Mouse (Mus musculus): ENCODE data around the gene Aff2. TPM values are rescaled to one million over a fixed set of nuclear protein-coding genes. Genes with fewer than 3 reads are reported as not detected.

The Aff2 gene
- total RNA-seq (2021): 10 to 100 TPM; 21.5 to 22.0 TPM
- long read RNA-seq, experiment 1: 0 reads
- long read RNA-seq, experiment 2, partial matches to known transcripts: 0 of 1 reads
- long read RNA-seq, experiment 2, other reads (novel, unspliced or antisense): 1 of 1 reads

GRCm38 (mm10) chrX:69360238-69361054, at the start of gene Aff2:
TSS of gene Aff2 (plus strand) at chrX:69360294.
- H3K27ac ChIP-seq: peak within 1 kb of the TSS; percentile 89
- TF ChIP-seq CTCF (conservative IDR thresholded peaks at IDR 0.05): no peak
- peak within 1 kb of the TSS; percentile 65 for H3K4me3 ChIP-seq
- DNase-seq (ENCODE audit: low spot score in 2 of 2): peak; percentile 19 to 33

GRCm38 (mm10) chrX:69337296-69337695, 22.8 kb upstream of the Aff2 start:
- no peak overlapping the region for H3K4me3 ChIP-seq
- DNase-seq (ENCODE audit: low spot score in 2 of 2): no peak
- TF ChIP-seq CTCF (conservative IDR thresholded peaks at IDR 0.05): no peak
- no peak overlapping the region for H3K27ac ChIP-seq

GRCm38 (mm10) chrX:69355621-69356020, 4.5 kb upstream of the Aff2 start:
- DNase-seq (ENCODE audit: low spot score in 2 of 2): no peak
- Histone ChIP-seq H3K4me3 (no peak overlapping the region), H3K27ac (no peak overlapping the region)
- no peak for TF ChIP-seq CTCF (conservative IDR thresholded peaks at IDR 0.05)

GRCm38 (mm10) chrX:69359360-69359759, 734 bp upstream of the Aff2 start:
- H3K4me3 ChIP-seq: peak overlapping the region; percentile 65; the same call in 1 of the 2 replicates
- no peak for TF ChIP-seq CTCF (conservative IDR thresholded peaks at IDR 0.05)
- peak; percentile 29 to 60 for DNase-seq (ENCODE audit: low spot score in 2 of 2)
- H3K27ac ChIP-seq: no peak overlapping the region

GRCm38 (mm10) chrX:69359885-69360237, 233 bp upstream of the Aff2 start:
- DNase-seq (ENCODE audit: low spot score in 2 of 2): no peak
- TF ChIP-seq CTCF (conservative IDR thresholded peaks at IDR 0.05): no peak
- peak overlapping the region; percentile 65 for H3K4me3 ChIP-seq
- H3K27ac ChIP-seq: peak overlapping the region; percentile 89; the same call in 1 of the 2 replicates

GRCm38 (mm10) chrX:69361055-69361558, 1.0 kb downstream of the Aff2 start:
- no peak for TF ChIP-seq CTCF (conservative IDR thresholded peaks at IDR 0.05)
- Histone ChIP-seq H3K4me3 (peak overlapping the region; percentile 65), H3K27ac (peak overlapping the region; percentile 89; the same call in 1 of the 2 replicates)
- no peak for DNase-seq (ENCODE audit: low spot score in 2 of 2)

- no peak overlapping the region for H3K27ac ChIP-seq
- peak in 1 of 2 experiments; percentile 12 for DNase-seq (ENCODE audit: low spot score in 2 of 2)
- H3K4me3 ChIP-seq: no peak overlapping the region
- TF ChIP-seq CTCF (conservative IDR thresholded peaks at IDR 0.05): no peak
These were observed 4.1 kb downstream of the Aff2 start for GRCm38 (mm10) chrX:69364198-69364597.

- TF ChIP-seq CTCF (conservative IDR thresholded peaks at IDR 0.05): no peak
- H3K27ac ChIP-seq: no peak overlapping the region
- DNase-seq (ENCODE audit: low spot score in 2 of 2): no peak
- no peak overlapping the region for H3K4me3 ChIP-seq
These were observed 13.2 kb downstream of the Aff2 start for GRCm38 (mm10) chrX:69373341-69373740.

- no peak overlapping the region for H3K27ac ChIP-seq
- no peak overlapping the region for H3K4me3 ChIP-seq
- TF ChIP-seq CTCF (conservative IDR thresholded peaks at IDR 0.05): peak; percentile 67
- no peak for DNase-seq (ENCODE audit: low spot score in 2 of 2)
These were observed 29.6 kb downstream of the Aff2 start for GRCm38 (mm10) chrX:69389738-69390137.

- TF ChIP-seq CTCF (conservative IDR thresholded peaks at IDR 0.05): no peak
- DNase-seq (ENCODE audit: low spot score in 2 of 2): no peak
- Histone ChIP-seq H3K4me3 (no peak overlapping the region), H3K27ac (no peak overlapping the region)
These were observed 54.9 kb downstream of the Aff2 start for GRCm38 (mm10) chrX:69415043-69415442.

GRCm38 (mm10) chrX:69438422-69438821, 78.3 kb downstream of the Aff2 start:
- no peak for TF ChIP-seq CTCF (conservative IDR thresholded peaks at IDR 0.05)
- H3K27ac ChIP-seq: no peak overlapping the region

GRCm38 (mm10) chrX:69441937-69442336, 81.8 kb downstream of the Aff2 start:
- no peak for TF ChIP-seq CTCF (conservative IDR thresholded peaks at IDR 0.05)
- DNase-seq (ENCODE audit: low spot score in 2 of 2): peak in 1 of 2 experiments; percentile 13
- Histone ChIP-seq H3K27ac (no peak overlapping the region), H3K4me3 (no peak overlapping the region)

More at GRCm38 (mm10) chrX:69438422-69438821, 78.3 kb downstream of the Aff2 start:
- DNase-seq (ENCODE audit: low spot score in 2 of 2): no peak
- no peak overlapping the region for H3K4me3 ChIP-seq

- TF ChIP-seq CTCF (conservative IDR thresholded peaks at IDR 0.05): no peak
- no peak overlapping the region for H3K4me3 ChIP-seq
These were observed 100.8 kb downstream of the Aff2 start for GRCm38 (mm10) chrX:69460896-69461295.

More at GRCm38 (mm10) chrX:69460896-69461295, 100.8 kb downstream of the Aff2 start:
- DNase-seq (ENCODE audit: low spot score in 2 of 2): no peak
- no peak overlapping the region for H3K27ac ChIP-seq
